Mouse (Mus musculus): Measurements from ENCODE around the gene Lpin1.

Lpin1 gene

GRCm38 (mm10) chr12:16610936-16611335, at the start of gene Lpin1:
Lpin1 (minus strand) TSS chr12:16610966.
- DNase-seq (ENCODE audit: low spot score in 2 of 2), result no peak

GRCm38 (mm10) chr12:16656906-16657875, 46.4 kb upstream of the Lpin1 start:
- DNase-seq (ENCODE audit: low spot score in 2 of 2), result peak; percentile 68 to 75

GRCm38 (mm10) chr12:16655604-16656003, 44.8 kb upstream of the Lpin1 start:
- no peak for DNase-seq (ENCODE audit: low spot score in 2 of 2)

- peak; percentile 78 for DNase-seq (ENCODE audit: low spot score in 2 of 2)
Observed at GRCm38 (mm10) chr12:16653332-16654093, 42.7 kb upstream of the Lpin1 start, which contains the start of gene Ntsr2. Ntsr2 (plus strand) TSS chr12:16653382.

- DNase-seq (ENCODE audit: low spot score in 2 of 2), result no peak
Observed at GRCm38 (mm10) chr12:16649819-16650218, 39.1 kb upstream of the Lpin1 start.

GRCm38 (mm10) chr12:16648273-16648672, 37.5 kb upstream of the Lpin1 start:
- DNase-seq (ENCODE audit: low spot score in 2 of 2), result no peak

- DNase-seq (ENCODE audit: low spot score in 2 of 2), result no peak
Observed at GRCm38 (mm10) chr12:16646780-16647409, 36.1 kb upstream of the Lpin1 start.

GRCm38 (mm10) chr12:16644698-16645097, 33.9 kb upstream of the Lpin1 start:
- no peak for DNase-seq (ENCODE audit: low spot score in 2 of 2)

- peak; percentile 81 to 82 for DNase-seq (ENCODE audit: low spot score in 2 of 2)
Observed at GRCm38 (mm10) chr12:16643508-16644345, 33.0 kb upstream of the Lpin1 start.

GRCm38 (mm10) chr12:16642000-16642399, 31.2 kb upstream of the Lpin1 start:
- DNase-seq (ENCODE audit: low spot score in 2 of 2), result no peak

GRCm38 (mm10) chr12:16640075-16640474, 29.3 kb upstream of the Lpin1 start:
- DNase-seq (ENCODE audit: low spot score in 2 of 2), result no peak

GRCm38 (mm10) chr12:16639078-16639771, 28.5 kb upstream of the Lpin1 start:
- no peak for DNase-seq (ENCODE audit: low spot score in 2 of 2)

- no peak for DNase-seq (ENCODE audit: low spot score in 2 of 2)
Observed at GRCm38 (mm10) chr12:16635816-16636215, 25.1 kb upstream of the Lpin1 start.

GRCm38 (mm10) chr12:16634075-16634813, 23.5 kb upstream of the Lpin1 start:
- DNase-seq (ENCODE audit: low spot score in 2 of 2), result peak in 1 of 2 experiments; percentile 73

GRCm38 (mm10) chr12:16633235-16633634, 22.5 kb upstream of the Lpin1 start:
- DNase-seq (ENCODE audit: low spot score in 2 of 2), result no peak

- no peak for DNase-seq (ENCODE audit: low spot score in 2 of 2)
Observed at GRCm38 (mm10) chr12:16631423-16631822, 20.7 kb upstream of the Lpin1 start.

GRCm38 (mm10) chr12:16630866-16631185, 20.1 kb upstream of the Lpin1 start:
- DNase-seq (ENCODE audit: low spot score in 2 of 2), result no peak

- DNase-seq (ENCODE audit: low spot score in 2 of 2), result no peak
Observed at GRCm38 (mm10) chr12:16630152-16630865, 19.5 kb upstream of the Lpin1 start.

GRCm38 (mm10) chr12:16620230-16620629, 9.5 kb upstream of the Lpin1 start:
- DNase-seq (ENCODE audit: low spot score in 2 of 2), result no peak
